Mouse (Mus musculus) hindbrain, embryonic 16.5 days (tissue): Measurements from ENCODE around the gene Sept4. TPM values are rescaled to one million over a fixed set of nuclear protein-coding genes. Genes with fewer than 3 reads are reported as not detected.

Source experiments
- ATAC-seq: fragments of 200-750 bp; cut with Nextera tagmentation; 2 replicates; pipeline ENCODE4 v1.8.0; 2017; ENCODE audit warnings: moderate TSS enrichment, moderate library complexity
- H3K27ac ChIP-seq: fragments of 300-500 bp; sonication (generic); 2 replicates; pipeline ENCODE4 v1.5.1; 2014; ENCODE audit warnings: low read depth, mild to moderate bottlenecking, control low read depth, low read length, moderate library complexity
- H3K27me3 ChIP-seq: fragments of 300-500 bp; sonication (generic); replicated peaks from 2 replicates; pipeline ENCODE4 v1.6.1; 2014; ENCODE audit warnings: low read length; ENCODE audit not compliant: control insufficient read depth, insufficient read depth
- H3K36me3 ChIP-seq: fragments of 300-500 bp; sonication (generic); 2 replicates; pipeline ENCODE4 v1.6.1; 2014; ENCODE audit warnings: mild to moderate bottlenecking, low read length, moderate library complexity, mixed read lengths; ENCODE audit not compliant: control insufficient read depth, insufficient read depth
- H3K4me1 ChIP-seq: fragments of 300-500 bp; sonication (generic); 2 replicates; pipeline ENCODE4 v1.6.1; 2014; ENCODE audit warnings: low read depth, low read length; ENCODE audit not compliant: control insufficient read depth, insufficient read depth
- H3K4me2 ChIP-seq: fragments of 300-500 bp; sonication (generic); 2 replicates; pipeline ENCODE4 v1.6.1; 2014; ENCODE audit warnings: mild to moderate bottlenecking, low read length, control low read depth, moderate library complexity
- H3K4me3 ChIP-seq: fragments of 300-500 bp; sonication (generic); 2 replicates; pipeline ENCODE4 v1.5.1; 2014; ENCODE audit warnings: mild to moderate bottlenecking, low read length, control low read depth, moderate library complexity
- H3K9ac ChIP-seq: fragments of 300-500 bp; sonication (generic); 2 replicates; pipeline ENCODE4 v1.6.1; 2014; ENCODE audit warnings: low read depth, mild to moderate bottlenecking, control low read depth, low read length, moderate library complexity
- H3K9me3 ChIP-seq: fragments of 300-500 bp; sonication (generic); 2 replicates; pipeline ENCODE4 v1.6.1; 2014; ENCODE audit warnings: mild to moderate bottlenecking, low read length, moderate library complexity; ENCODE audit not compliant: control insufficient read depth
- whole genome bisulfite sequencing: fragments of 180-500 bp; shearing (Covaris S2); extraction: QIAGEN DNeasy Blood & Tissue Kit; methylation state at CpG from one replicate; pipeline ENCODE4 v1.1.7; 2014; 5-methylcytosine and 5-hydroxymethylcytosine counted together
- polyA plus RNA-seq: library from polyadenylated mRNA; unstranded; fragments of >200 nt; fragmentation: Nextera tagmentation; extraction: Ambion mirVana; gene quantifications from 2 replicates; pipeline ENCODE4 v1.2.1, GENCODE M21; 2015

Gene Sept4
- polyA plus RNA-seq, 1 experiment from 2014 or later: 47.7 TPM

GRCm38 (mm10) chr11:87595976-87596375 lies 27.3 kb downstream of the Sept4 start:
- peaks cover 33% of the 10 kb centered on the region for H3K4me1 ChIP-seq
- 4% methylated on average over 7 of the region's 7 CpGs for WGBS
- ATAC-seq: no peak

GRCm38 (mm10) chr11:87596492-87596891 lies 27.8 kb downstream of the Sept4 start:
- H3K27ac ChIP-seq: peak overlapping the region; percentile 84
- no peak for ATAC-seq
- H3K27me3 ChIP-seq: no peaks in the 10 kb centered on the region
- H3K36me3 ChIP-seq: peaks cover 44% of the 10 kb centered on the region
- H3K4me2 ChIP-seq: peak overlapping the region; percentile 88
- 17% methylated on average over 2 of the region's 2 CpGs for WGBS
- H3K9ac ChIP-seq: peak overlapping the region; percentile 90
- H3K4me1 ChIP-seq: peaks cover 33% of the 10 kb centered on the region
- peak overlapping the region; percentile 76 for H3K4me3 ChIP-seq
- H3K9me3 ChIP-seq: no peaks in the 10 kb centered on the region

More at GRCm38 (mm10) chr11:87595976-87596375, 27.3 kb downstream of the Sept4 start:
- H3K9me3 ChIP-seq: no peaks in the 10 kb centered on the region
- no peaks in the 10 kb centered on the region for H3K27me3 ChIP-seq
- peak overlapping the region; percentile 76 for H3K4me3 ChIP-seq
- H3K4me2 ChIP-seq: peak overlapping the region; percentile 88
- peaks cover 39% of the 10 kb centered on the region for H3K36me3 ChIP-seq
- H3K27ac ChIP-seq: peak overlapping the region; percentile 84
- peak overlapping the region; percentile 90 for H3K9ac ChIP-seq

- Histone ChIP-seq H3K9ac (peak overlapping the region; percentile 90), H3K27me3 (no peaks in the 10 kb centered on the region), H3K27ac (peak overlapping the region; percentile 84; the same call in 1 of the 2 replicates), H3K4me2 (peak overlapping the region; percentile 88), H3K36me3 (peaks cover 50% of the 10 kb centered on the region), H3K4me1 (peaks cover 33% of the 10 kb centered on the region), H3K9me3 (no peaks in the 10 kb centered on the region), H3K4me3 (peak overlapping the region; percentile 76)
- ATAC-seq: no peak
Observed at GRCm38 (mm10) chr11:87597061-87597460, 28.4 kb downstream of the Sept4 start.

GRCm38 (mm10) chr11:87599395-87600089 lies 30.8 kb downstream of the Sept4 start:
- no peaks in the 10 kb centered on the region for H3K9me3 ChIP-seq
- H3K27ac ChIP-seq: no peak overlapping the region
- no peak overlapping the region for H3K4me3 ChIP-seq
- no peak overlapping the region for H3K9ac ChIP-seq
- 89% methylated on average over 13 of the region's 13 CpGs for WGBS
- H3K4me1 ChIP-seq: peaks cover 20% of the 10 kb centered on the region
- no peak for ATAC-seq
- H3K36me3 ChIP-seq: peaks cover 71% of the 10 kb centered on the region
- H3K27me3 ChIP-seq: no peaks in the 10 kb centered on the region
- H3K4me2 ChIP-seq: no peak overlapping the region

GRCm38 (mm10) chr11:87600322-87600853 lies 31.7 kb downstream of the Sept4 start:
- no peaks in the 10 kb centered on the region for H3K27me3 ChIP-seq
- no peak overlapping the region for H3K9ac ChIP-seq
- H3K27ac ChIP-seq: no peak overlapping the region
- H3K36me3 ChIP-seq: peaks cover 78% of the 10 kb centered on the region
- no peak overlapping the region for H3K4me2 ChIP-seq
- H3K4me3 ChIP-seq: no peak overlapping the region
- ATAC-seq: no peak
- WGBS: 92% methylated on average over 10 of the region's 10 CpGs
- peaks cover 14% of the 10 kb centered on the region for H3K4me1 ChIP-seq
- H3K9me3 ChIP-seq: no peaks in the 10 kb centered on the region

- Histone ChIP-seq H3K27me3 (no peaks in the 10 kb centered on the region), H3K27ac (no peak overlapping the region), H3K4me3 (no peak overlapping the region), H3K36me3 (peaks cover 84% of the 10 kb centered on the region), H3K4me1 (peaks cover 2% of the 10 kb centered on the region), H3K4me2 (no peak overlapping the region), H3K9ac (no peak overlapping the region), H3K9me3 (no peaks in the 10 kb centered on the region)
- ATAC-seq: no peak
- WGBS: 92% methylated on average over 9 of the region's 9 CpGs
Observed at GRCm38 (mm10) chr11:87602234-87602633, 33.5 kb downstream of the Sept4 start.

- no peak overlapping the region for H3K27ac ChIP-seq
- no peak overlapping the region for H3K4me3 ChIP-seq
- ATAC-seq: no peak
Observed at GRCm38 (mm10) chr11:87603571-87603970, 34.9 kb downstream of the Sept4 start.

GRCm38 (mm10) chr11:87609264-87609663 lies 40.6 kb downstream of the Sept4 start:
- Histone ChIP-seq H3K4me2 (no peak overlapping the region), H3K36me3 (peaks cover 75% of the 10 kb centered on the region), H3K27ac (no peak overlapping the region), H3K4me3 (no peak overlapping the region), H3K9ac (no peak overlapping the region), H3K27me3 (no peaks in the 10 kb centered on the region), H3K9me3 (no peaks in the 10 kb centered on the region), H3K4me1 (no peaks in the 10 kb centered on the region)
- no peak for ATAC-seq
- WGBS: 88% methylated on average over 7 of the region's 7 CpGs

More at GRCm38 (mm10) chr11:87603571-87603970, 34.9 kb downstream of the Sept4 start:
- Histone ChIP-seq H3K9me3 (no peaks in the 10 kb centered on the region), H3K27me3 (no peaks in the 10 kb centered on the region), H3K4me2 (no peak overlapping the region), H3K9ac (no peak overlapping the region), H3K36me3 (peaks cover 82% of the 10 kb centered on the region), H3K4me1 (no peaks in the 10 kb centered on the region)
- 96% methylated on average over 2 of the region's 2 CpGs for WGBS

GRCm38 (mm10) chr11:87611547-87611946 lies 42.8 kb downstream of the Sept4 start:
- H3K4me3 ChIP-seq: no peak overlapping the region
- H3K4me1 ChIP-seq: no peaks in the 10 kb centered on the region
- peaks cover 76% of the 10 kb centered on the region for H3K36me3 ChIP-seq
- no peak overlapping the region for H3K4me2 ChIP-seq
- no peak overlapping the region for H3K27ac ChIP-seq
- WGBS: 81% methylated on average over 9 of the region's 9 CpGs
- ATAC-seq: no peak
- no peaks in the 10 kb centered on the region for H3K9me3 ChIP-seq
- H3K9ac ChIP-seq: no peak overlapping the region
- no peaks in the 10 kb centered on the region for H3K27me3 ChIP-seq
